Mouse (Mus musculus) left cerebral cortex, postnatal 10 days (tissue): ENCODE data around the gene Cbfb. TPM values are rescaled to one million over a fixed set of nuclear protein-coding genes. Genes with fewer than 3 reads are reported as not detected.

Experiments used
- DNase-seq, 2 experiments: peaks; one replicate each; pipeline ENCODE4 v3.0.0; 2021 to 2022; ENCODE audit warnings: low spot score in 2 of 2, mixed read lengths in 1 of 2; ENCODE audit errors: extremely low spot score in 1 of 2
- intact Hi-C: fragments of 180-260 bp; cut with DNase I; formaldehyde crosslinking; loops from one replicate; pipeline ENCODE4 v1.15.1; 2025
- total RNA-seq, 2 experiments: library from RNA; stranded (reverse); gene quantifications; 2 replicates each; pipeline ENCODE4 v1.2.3; 2021

The Cbfb gene
- 10 to 100 TPM; 20.9 to 23.0 TPM for total RNA-seq

DNA sequence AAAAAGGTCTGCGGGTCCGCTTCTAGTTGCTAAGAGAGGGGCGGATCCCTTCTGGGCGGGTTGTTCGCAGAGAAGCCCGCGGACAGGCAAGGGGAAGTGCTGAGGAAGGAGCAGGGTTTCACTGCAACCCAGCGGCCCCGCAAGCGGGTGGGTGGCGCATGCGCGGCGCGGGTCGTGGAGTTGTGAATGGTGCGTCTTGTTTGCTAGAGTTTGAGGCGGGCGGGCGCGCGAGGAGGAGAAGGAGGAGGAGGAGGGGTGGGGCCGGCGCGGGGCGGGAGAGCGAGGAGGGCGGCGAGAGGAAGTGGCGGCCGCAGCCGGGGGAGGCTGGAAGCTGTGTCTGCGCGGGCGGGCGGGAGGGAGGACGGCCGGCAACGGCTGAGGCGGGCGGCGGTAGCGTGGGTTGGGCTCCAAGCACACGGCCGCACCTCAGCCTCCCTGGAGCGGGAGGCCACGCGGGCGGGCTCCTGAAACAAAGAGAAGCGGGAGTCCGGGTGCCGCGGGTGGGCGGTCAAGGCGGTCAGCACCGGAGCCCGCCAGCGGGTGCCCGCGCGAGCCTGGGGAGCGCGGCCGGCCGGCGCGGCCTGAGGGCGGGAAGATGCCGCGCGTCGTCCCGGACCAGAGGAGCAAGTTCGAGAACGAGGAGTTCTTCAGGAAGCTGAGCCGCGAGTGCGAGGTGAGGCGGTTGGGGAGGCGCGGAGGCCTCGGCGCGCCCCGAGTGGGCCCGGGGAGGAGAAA lies at the start of gene Cbfb:
TSS of gene Cbfb (plus strand) at position 294 of the 735 bp plus-strand sequence.
- peak; percentile 93 to 97 for DNase-seq
- intact Hi-C loops, result loop anchor here (5.0 kb wide), 1 partner anchor 47 kb away; no protein-coding TSS in a partner anchor

DNA sequence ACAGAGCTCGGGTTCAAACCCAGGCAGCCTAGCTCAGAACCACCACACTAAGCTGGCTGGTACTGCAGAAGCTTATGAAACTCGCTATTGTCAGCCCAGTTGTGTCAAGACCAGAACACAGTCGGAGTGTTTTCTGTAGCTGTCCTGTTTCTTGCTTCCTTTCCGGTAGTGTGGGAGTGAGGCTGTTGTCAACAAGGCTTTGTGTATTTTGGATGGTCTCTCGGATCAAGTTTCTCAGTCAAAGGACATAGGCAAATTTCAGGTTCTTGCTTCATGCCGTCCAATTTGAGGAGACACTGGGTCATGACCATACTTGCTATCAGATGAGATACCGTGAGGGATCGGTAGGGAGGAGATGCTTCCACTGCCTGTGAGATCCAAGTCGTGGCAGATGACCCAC lies 40.6 kb upstream of the Cbfb start:
- intact Hi-C loops, result no loop called here
- no peak for DNase-seq

DNA sequence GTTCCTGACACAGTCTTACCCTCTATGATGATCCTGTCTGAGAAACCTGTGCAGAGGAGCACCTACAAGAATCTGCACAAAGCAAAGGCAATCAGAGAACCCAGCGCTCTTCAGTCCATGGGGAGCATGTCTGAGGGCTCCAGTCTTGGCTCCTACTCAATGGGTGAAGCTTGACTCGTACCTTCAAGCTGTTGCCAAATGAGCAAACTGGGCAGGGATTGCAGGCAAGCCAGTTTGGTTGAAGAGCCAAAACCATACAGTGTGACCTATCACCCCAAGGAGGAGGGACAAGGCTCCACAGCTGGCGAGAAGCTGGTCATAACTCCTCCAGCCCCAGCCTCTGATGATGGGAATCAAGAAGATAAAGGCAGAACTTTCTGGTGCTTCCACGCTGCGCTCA lies 39.0 kb upstream of the Cbfb start, which contains the start of gene Ces4a:
TSS of gene Ces4a (plus strand) at position 292 of the 400 bp plus-strand sequence.
- intact Hi-C loops, result no loop called here
- no peak for DNase-seq

GRCm38 (mm10) chr8:105138423-105138822 lies 32.1 kb upstream of the Cbfb start:
- peak in 1 of 2 experiments; percentile 64 for DNase-seq
- intact Hi-C loops, result loop anchor here (5.0 kb wide), 1 partner anchor 79 kb away; no protein-coding TSS in a partner anchor

- DNase-seq, result no peak
- intact Hi-C loops, result no loop called here
Measured at GRCm38 (mm10) chr8:105142395-105142794, 28.1 kb upstream of the Cbfb start.

DNA sequence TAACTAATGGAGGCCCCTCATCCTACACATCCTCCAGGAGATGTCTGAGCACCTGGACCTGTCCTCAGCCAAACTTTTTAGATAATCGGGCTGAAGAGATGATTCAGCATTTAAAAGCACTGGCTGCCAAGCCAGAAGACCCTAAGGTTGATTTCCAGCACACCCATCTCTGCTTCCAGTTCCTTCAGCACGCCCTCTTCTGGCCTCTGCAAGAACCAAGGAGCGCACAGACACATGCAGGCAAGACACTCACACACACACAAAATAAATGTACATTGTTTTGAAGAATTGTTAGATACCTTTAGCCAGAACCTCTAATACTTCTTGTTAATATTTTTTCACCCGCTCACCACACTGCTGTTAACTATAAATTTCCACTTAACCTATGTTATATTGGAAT lies 18.8 kb upstream of the Cbfb start:
- intact Hi-C loops, result no loop called here
- no peak for DNase-seq

DNA sequence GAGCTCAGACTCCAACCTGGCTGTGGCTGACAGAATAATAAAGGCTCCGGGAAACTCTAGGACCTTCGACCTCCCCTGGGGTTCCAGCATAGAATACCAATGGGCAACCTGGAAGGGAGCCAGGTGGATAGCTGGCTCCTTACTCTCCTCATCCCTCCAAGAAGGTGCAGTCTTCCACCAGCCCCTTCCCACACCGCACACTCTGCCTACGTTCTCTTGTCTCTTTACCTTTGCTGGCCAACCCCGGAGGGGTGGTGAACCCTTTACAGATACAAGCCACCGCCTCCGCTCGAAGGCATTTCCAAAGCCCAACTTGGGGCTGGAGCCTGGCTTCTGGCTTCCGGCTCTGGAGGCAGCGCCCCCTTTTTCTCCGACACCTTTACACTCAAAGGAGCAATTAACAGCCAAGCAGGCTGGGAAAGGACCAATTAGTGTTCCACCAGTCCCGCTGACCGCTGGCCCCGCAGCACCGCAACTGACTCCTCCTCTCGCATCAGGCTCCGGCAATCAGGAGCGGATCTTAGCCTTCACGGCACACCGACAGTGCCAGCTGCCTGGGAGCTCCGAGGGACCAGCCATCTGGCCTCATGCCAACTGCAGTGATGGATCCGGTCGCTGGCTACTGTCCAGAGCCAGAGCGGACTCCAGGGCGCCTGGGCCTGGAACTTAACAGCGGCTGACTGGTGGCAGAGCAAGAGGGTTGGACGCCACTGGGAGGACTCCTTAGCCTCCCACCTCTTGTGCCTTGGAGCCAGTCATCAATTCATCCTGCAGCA lies 17.7 kb upstream of the Cbfb start:
- intact Hi-C loops, result no loop called here

DNA sequence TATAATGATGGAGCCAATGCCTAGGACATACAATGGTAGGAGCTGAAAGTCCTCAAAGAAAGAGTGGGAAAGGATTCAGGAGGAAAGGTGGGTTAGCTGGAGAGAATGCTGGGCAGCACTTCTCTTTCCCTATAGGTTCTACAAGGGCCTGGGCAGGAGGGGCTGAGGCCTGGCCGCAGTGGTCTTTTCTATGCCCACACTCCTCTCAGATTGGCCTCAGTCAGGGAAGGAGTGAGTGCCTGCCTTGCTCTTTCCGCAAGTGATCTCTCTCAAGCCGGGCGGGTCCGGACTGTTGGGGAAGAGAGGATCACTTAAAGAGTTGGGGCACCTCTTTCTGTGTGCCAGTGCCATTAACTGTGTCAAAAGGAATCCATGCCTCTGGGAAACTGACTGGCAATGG lies 16.2 kb upstream of the Cbfb start:
- intact Hi-C loops, result no loop called here
- DNase-seq, result no peak

More for the DNA sequence above, 17.7 kb upstream of the Cbfb start:
- DNase-seq, result peak; percentile 83 to 90

DNA sequence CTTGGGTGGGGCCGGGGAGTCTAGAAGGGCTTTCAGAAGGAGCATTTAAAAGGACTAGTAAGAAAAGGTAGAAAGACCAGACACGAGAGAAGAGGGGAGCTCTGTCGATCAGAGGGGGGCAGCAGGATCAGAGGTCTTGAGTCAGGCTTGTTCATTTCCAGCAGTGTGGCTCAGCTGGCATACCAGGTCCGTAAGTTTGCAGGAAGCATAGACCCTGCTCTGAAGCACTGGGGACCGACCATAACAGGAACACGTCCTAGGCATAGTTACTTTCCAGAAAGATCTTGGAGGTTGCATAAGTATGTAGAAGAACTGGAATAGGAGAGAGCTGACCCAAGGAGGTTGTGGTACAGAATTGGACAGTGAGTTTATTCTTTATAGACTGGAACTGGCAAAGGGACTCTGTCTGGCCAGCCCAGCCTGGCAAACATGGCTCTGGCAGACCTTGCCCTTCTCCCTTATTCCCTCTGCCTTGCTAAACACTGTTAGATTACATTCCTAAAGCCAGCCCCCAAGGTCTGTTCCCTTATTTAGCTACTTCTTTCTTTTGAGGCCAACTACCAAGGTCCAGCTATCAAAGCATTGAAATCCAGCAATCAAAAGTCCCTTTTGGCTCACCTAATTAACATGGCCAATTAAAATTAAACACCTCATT lies 15.3 kb upstream of the Cbfb start:
- intact Hi-C loops, result no loop called here
- DNase-seq, result no peak

GRCm38 (mm10) chr8:105157555-105157954 lies 12.9 kb upstream of the Cbfb start:
- intact Hi-C loops, result no loop called here
- DNase-seq, result peak in 1 of 2 experiments; percentile 39

DNA sequence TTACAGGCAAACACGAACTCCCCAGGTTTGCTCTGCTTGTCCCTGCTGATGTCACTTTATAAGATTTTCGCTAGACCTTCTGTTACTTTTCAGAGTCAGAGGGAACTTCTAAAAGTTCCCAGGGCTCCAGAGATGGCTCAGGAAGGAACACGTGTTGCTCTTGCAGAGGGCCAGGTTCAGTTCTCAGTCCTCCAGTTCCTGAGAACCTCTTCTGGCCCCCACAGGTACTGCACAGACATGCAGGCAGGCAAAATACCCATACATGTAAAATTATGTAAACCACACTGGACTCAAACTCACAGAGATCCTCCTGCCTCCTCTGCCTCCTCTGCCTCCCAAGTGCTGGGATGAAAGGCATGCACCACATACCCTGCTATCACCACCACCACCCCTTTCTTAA lies 12.4 kb upstream of the Cbfb start:
- no peak for DNase-seq
- intact Hi-C loops, result no loop called here

DNA sequence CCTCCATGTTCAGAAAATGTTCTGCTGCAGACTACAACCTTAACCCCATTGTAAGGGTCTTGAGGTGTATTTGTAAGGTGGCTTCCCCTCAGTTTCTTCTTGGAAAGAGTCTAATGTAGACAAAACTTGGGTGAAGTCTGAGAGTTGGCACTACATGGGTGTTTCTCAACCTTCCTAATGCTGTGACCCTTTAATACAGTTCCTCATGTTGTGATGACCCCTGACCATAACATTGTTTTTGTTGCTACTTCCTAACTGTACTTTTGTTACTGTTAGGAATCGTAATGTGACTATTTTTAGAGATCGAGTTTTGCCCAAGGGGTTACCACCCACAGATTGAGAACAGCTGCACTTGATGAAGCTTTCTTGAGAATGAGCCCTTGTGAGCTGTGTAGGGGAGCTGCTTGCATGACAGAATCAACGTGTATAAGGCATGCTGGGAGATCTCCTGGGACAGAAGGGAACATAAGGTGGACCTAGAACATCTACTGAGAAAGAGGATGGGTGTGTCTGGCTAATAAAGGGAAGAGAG lies 9.3 kb upstream of the Cbfb start:
- intact Hi-C loops, result no loop called here
- no peak for DNase-seq

DNA sequence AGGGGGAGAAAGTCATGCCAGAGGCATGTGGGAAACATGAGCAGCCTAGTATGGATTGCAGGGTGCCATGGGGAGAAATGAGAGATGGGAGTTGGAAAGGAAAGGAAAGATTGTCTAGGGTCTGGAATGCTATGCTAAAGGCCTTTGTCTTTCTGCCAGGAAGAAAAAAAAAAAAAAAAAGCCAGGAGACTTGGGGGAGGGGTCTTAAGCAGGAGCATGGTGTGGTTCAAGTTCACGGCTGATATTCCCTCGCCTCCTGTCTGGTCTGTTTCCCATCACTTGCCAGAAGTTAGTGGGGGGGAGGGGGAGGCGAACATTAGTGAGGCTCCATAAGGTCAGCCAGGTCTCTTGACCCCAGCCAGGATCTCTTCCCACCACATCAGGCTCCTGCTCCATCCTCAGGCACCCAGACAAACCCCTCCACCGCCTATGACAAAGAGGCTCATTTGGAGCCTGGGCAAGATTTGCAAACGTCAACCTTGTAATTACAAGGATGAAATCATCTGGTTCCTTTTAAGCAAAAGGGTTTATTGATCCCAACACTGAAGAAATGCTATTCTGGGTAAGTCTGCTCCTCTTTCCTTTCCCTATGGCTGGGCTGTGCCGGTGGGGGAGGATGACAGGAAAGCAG lies 6.1 kb upstream of the Cbfb start:
- no peak for DNase-seq
- intact Hi-C loops, result no loop called here

- DNase-seq, result no peak
- intact Hi-C loops, result no loop called here
Measured at GRCm38 (mm10) chr8:105165191-105165590, 5.3 kb upstream of the Cbfb start.

GRCm38 (mm10) chr8:105167116-105167515 lies 3.4 kb upstream of the Cbfb start:
- DNase-seq, result no peak

DNA sequence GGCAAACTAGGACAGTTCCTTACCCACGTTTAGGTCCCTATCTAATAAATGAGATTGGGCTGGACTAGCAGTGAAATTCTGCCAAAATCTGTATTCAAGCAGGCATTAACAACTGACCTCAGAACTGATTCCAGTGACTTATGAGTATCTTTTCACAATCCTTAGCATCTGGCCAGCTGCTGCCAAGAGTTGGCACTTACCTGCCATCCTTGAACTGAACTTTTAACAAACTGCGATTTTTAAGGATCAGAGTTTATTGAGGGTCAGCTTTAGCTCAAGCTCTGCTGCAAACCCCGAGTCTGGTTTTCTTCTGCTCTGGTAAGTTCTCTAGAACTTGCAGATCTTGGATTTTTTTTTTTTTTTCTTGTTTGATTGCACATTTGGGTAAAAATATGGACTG lies 892 bp upstream of the Cbfb start:
- no peak for DNase-seq
- intact Hi-C loops, result no loop called here

More at GRCm38 (mm10) chr8:105167116-105167515, 3.4 kb upstream of the Cbfb start:
- intact Hi-C loops, result no loop called here

GRCm38 (mm10) chr8:105170041-105170380 lies 463 bp upstream of the Cbfb start:
- intact Hi-C loops, result loop anchor here (5.0 kb wide), 1 partner anchor 47 kb away; no protein-coding TSS in a partner anchor
- DNase-seq, result no peak

DNA sequence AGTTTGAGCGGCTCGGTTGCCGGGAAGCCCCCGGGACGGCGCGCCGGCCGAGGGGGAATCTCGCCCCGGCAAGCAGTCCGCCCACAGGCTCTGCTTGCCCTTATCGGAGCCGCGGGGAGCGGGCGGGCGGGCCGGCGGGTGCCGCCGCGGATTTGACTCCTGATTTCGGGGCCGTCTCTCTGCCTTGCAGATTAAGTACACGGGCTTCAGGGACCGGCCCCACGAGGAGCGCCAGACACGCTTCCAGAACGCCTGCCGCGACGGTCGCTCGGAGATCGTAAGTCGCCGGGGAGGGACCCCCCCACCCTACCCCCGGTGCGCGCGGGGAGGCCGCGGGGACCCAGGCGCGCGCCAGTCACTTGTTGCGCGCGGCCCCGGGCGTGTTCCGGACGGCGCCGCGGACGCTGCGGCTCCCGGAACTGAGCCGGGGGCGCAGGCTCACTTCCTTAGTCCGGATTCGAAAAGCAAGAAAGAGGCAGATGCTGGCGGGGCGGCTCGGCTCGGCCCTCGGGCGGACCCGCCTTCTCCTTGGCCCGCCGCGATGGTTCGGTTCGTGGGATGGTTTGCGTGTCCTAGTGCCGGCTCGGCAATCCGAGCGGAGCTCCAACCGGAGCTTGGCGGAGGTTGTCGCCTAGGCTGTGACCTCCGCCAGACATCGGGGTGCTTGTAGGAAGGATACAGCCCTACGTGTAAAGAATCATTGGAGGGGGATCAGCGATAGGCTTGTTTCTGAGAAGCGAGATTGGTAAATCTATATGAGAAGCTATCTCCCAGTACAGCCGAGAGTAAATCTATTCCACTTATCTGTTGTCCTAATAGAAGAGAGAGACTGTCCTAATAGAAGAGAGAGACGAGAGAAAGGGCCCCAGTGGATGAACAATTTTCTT lies 885 bp downstream of the Cbfb start:
- intact Hi-C loops, result loop anchor here (5.0 kb wide), 1 partner anchor 46 kb away; no protein-coding TSS in a partner anchor
- peak; percentile 28 to 84 for DNase-seq
